Mouse (Mus musculus): Measurements from ENCODE around the gene Gabrd.

DNA sequence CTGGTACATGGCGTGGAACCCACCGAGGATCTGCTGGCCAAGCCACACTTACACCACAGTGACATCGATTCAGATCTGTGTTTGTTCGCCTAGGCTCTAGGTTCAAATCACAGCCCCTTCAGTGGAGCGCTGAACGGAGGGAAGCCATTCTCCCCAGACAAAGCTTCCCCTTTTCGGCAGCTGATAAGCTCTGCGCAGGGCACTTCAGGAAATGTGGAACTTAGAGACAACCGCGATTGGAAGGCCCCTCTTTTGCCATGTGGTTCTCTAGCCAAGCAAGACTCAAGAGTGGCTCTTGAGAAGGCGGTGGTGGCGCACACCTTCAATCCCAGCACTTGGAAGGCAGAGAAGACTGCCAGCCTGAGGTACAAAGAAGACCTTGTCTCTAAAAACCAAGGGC is 51.6 kb downstream of the Gabrd start:
- TF ChIP-seq CTCF (conservative IDR thresholded peaks at IDR 0.05 in 1 of 2, IDR thresholded peaks at IDR 0.05 in 1 of 2; ENCODE audit: low read depth in 2 of 2, low read length in 2 of 2): no peak
- TF ChIP-seq ZMIZ1 (IDR thresholded peaks at IDR 0.05; ENCODE audit: low read depth, low read length): no peak
- TF ChIP-seq MEF2A (IDR thresholded peaks at IDR 0.05; ENCODE audit: borderline replicate concordance, low read depth, low read length): no peak
- TF ChIP-seq POLR2AphosphoS2 (IDR thresholded peaks at IDR 0.05; ENCODE audit: low read depth, low read length): no peak
- TF ChIP-seq E2F4 (IDR thresholded peaks at IDR 0.05; ENCODE audit: insufficient replicate concordance, low read depth, low read length): no peak

Measured in CH12.LX (cell line).